Mouse (Mus musculus) CH12.LX (cell line): ENCODE measurements around the gene Hdac4. TPM values are rescaled to one million over a fixed set of nuclear protein-coding genes. Genes with fewer than 3 reads are reported as not detected.
A peak's percentile ranks its signal among the peaks of the same experiment; 100 is the strongest.

Source experiments
- DNase-seq: peaks from one replicate; pipeline ENCODE4 v3.0.0-alpha.2; 2013; ENCODE audit errors: extremely low read depth
- H3K27ac ChIP-seq: 2 replicates; pipeline ENCODE4 v1.5.1; 2012; ENCODE audit warnings: low read depth, mild to moderate bottlenecking, control low read depth, moderate library complexity; ENCODE audit not compliant: insufficient read depth
- H3K27me3 ChIP-seq: replicated peaks from 2 replicates; pipeline ENCODE3; 2012; ENCODE audit warnings: inconsistent platforms
- H3K36me3 ChIP-seq, 2 experiments: replicated peaks in 1 of 2; 2 replicates each; pipeline versions ENCODE3 to v1.6.1; 2012; ENCODE audit warnings: inconsistent platforms in 1 of 2, low read length in 1 of 2, mild to moderate bottlenecking in 1 of 2, mixed read lengths in 1 of 2, moderate library complexity in 1 of 2; ENCODE audit not compliant: control insufficient read depth in 1 of 2, insufficient read depth in 1 of 2
- H3K4me1 ChIP-seq, 2 experiments: 2 replicates each; pipeline ENCODE4 v1.6.1; 2012; ENCODE audit warnings: inconsistent platforms in 1 of 2, moderate library complexity in 1 of 2; ENCODE audit not compliant: insufficient read depth in 2 of 2, control insufficient read depth in 1 of 2
- H3K4me2 ChIP-seq: 2 replicates; pipeline ENCODE4 v1.6.1; 2012; ENCODE audit warnings: low read depth, mild to moderate bottlenecking, control low read depth; ENCODE audit not compliant: poor library complexity, insufficient read depth, severe bottlenecking
- H3K4me3 ChIP-seq, 3 experiments: fragments of 150-350 bp in 1 of 3; sonication (generic) in 1 of 3; replicated peaks in 1 of 3; 2 replicates each; pipeline versions ENCODE3 to v1.5.1; 2011 to 2012; ENCODE audit warnings: low read depth in 2 of 3, low read length in 2 of 3, mild to moderate bottlenecking in 2 of 3, moderate library complexity in 2 of 3, control low read depth in 1 of 3, improper control_type of control experiment in 1 of 3, inconsistent platforms in 1 of 3, mixed read lengths in 1 of 3; ENCODE audit not compliant: poor library complexity in 1 of 3
- H3K79me2 ChIP-seq: replicated peaks from 2 replicates; pipeline ENCODE4 v1.6.1; 2012; ENCODE audit warnings: mild to moderate bottlenecking, moderate library complexity; ENCODE audit not compliant: control insufficient read depth, poor library complexity, insufficient read depth, severe bottlenecking; ENCODE audit errors: extremely low read depth
- H3K9ac ChIP-seq: 2 replicates; pipeline ENCODE4 v1.6.1; 2012; ENCODE audit warnings: low read depth, mild to moderate bottlenecking, control low read depth, moderate library complexity; ENCODE audit not compliant: insufficient read depth
- H3K9me3 ChIP-seq: replicated peaks from 2 replicates; pipeline ENCODE3; 2012; ENCODE audit warnings: low read length, inconsistent platforms, mixed read lengths
- BHLHE40 ChIP-seq: IDR thresholded peaks from 2 replicates; pipeline ENCODE4 v1.6.1; 2011; ENCODE audit warnings: mild to moderate bottlenecking, low read depth, low read length, improper control_type of control experiment
- CHD1 ChIP-seq: IDR thresholded peaks from 2 replicates; pipeline ENCODE4 v1.6.1; 2012; ENCODE audit warnings: low read depth, low read length, improper control_type of control experiment, inconsistent platforms
- CHD2 ChIP-seq: IDR thresholded peaks from 2 replicates; pipeline ENCODE4 v1.6.1; 2011; ENCODE audit warnings: low read length, improper control_type of control experiment
- CTCF ChIP-seq, 2 experiments: IDR thresholded peaks in 1 of 2; conservative IDR thresholded peaks in 1 of 2; 2 replicates each; pipeline ENCODE4 v1.5.1; 2011 to 2012; ENCODE audit warnings: low read depth in 2 of 2, low read length in 2 of 2, improper control_type of control experiment in 1 of 2, inconsistent platforms in 1 of 2, mild to moderate bottlenecking in 1 of 2, moderate library complexity in 1 of 2
- E2F4 ChIP-seq: IDR thresholded peaks from 2 replicates; pipeline ENCODE4 v1.6.1; 2011; ENCODE audit warnings: low read depth, low read length, improper control_type of control experiment; ENCODE audit not compliant: insufficient replicate concordance
- ELF1 ChIP-seq: IDR thresholded peaks from 2 replicates; pipeline ENCODE4 v1.6.1; 2014; ENCODE audit warnings: low read depth, mild to moderate bottlenecking, inconsistent platforms, low read length, improper control_type of control experiment
- GABPA ChIP-seq: IDR thresholded peaks from 2 replicates; pipeline ENCODE4 v1.6.1; 2012; ENCODE audit warnings: low read depth, low read length, improper control_type of control experiment, inconsistent platforms; ENCODE audit not compliant: insufficient replicate concordance
- HCFC1 ChIP-seq: IDR thresholded peaks from 2 replicates; pipeline ENCODE4 v1.6.1; 2012; ENCODE audit warnings: low read depth, mild to moderate bottlenecking, inconsistent platforms, low read length, improper control_type of control experiment
- IRF4 ChIP-seq: IDR thresholded peaks from 2 replicates; pipeline ENCODE4 v1.6.1; 2014; ENCODE audit warnings: low read depth, mild to moderate bottlenecking, inconsistent platforms, low read length, improper control_type of control experiment
- JUN ChIP-seq: IDR thresholded peaks from 2 replicates; pipeline ENCODE4 v1.6.1; 2011; ENCODE audit warnings: low read depth, mild to moderate bottlenecking, low read length, improper control_type of control experiment, moderate library complexity; ENCODE audit not compliant: insufficient read depth
- KAT2A ChIP-seq: IDR thresholded peaks from 2 replicates; pipeline ENCODE4 v1.6.1; 2012; ENCODE audit warnings: low read length, improper control_type of control experiment, inconsistent platforms; ENCODE audit not compliant: insufficient replicate concordance
- MAZ ChIP-seq: IDR thresholded peaks from 2 replicates; pipeline ENCODE4 v1.6.1; 2012; ENCODE audit warnings: low read depth, mild to moderate bottlenecking, inconsistent platforms, low read length, improper control_type of control experiment, moderate library complexity
- MEF2A ChIP-seq: IDR thresholded peaks from 2 replicates; pipeline ENCODE4 v1.6.1; 2014; ENCODE audit warnings: low read depth, mild to moderate bottlenecking, inconsistent platforms, low read length, improper control_type of control experiment, borderline replicate concordance
- MYC ChIP-seq: IDR thresholded peaks from 2 replicates; pipeline ENCODE4 v1.6.1; 2011; ENCODE audit warnings: low read depth, mild to moderate bottlenecking, improper control_type of control experiment, low read length
- PAX5 ChIP-seq: IDR thresholded peaks from 2 replicates; pipeline ENCODE4 v1.6.1; 2012; ENCODE audit warnings: low read length, inconsistent platforms, mixed read lengths
- RCOR1 ChIP-seq: conservative IDR thresholded peaks from 2 replicates; pipeline ENCODE4 v1.6.1; 2012; ENCODE audit warnings: low read depth, mild to moderate bottlenecking, inconsistent platforms, low read length, improper control_type of control experiment
- SIN3A ChIP-seq: IDR thresholded peaks from 2 replicates; pipeline ENCODE4 v1.6.1; 2012; ENCODE audit warnings: low read length, improper control_type of control experiment, inconsistent platforms
- SMC3 ChIP-seq: IDR thresholded peaks from 2 replicates; pipeline ENCODE4 v1.6.1; 2011; ENCODE audit warnings: low read depth, low read length, improper control_type of control experiment
- USF1 ChIP-seq: IDR thresholded peaks from 2 replicates; pipeline ENCODE4 v1.6.1; 2014; ENCODE audit warnings: low read depth, mild to moderate bottlenecking, inconsistent platforms, low read length, improper control_type of control experiment
- USF2 ChIP-seq: conservative IDR thresholded peaks from 2 replicates; pipeline ENCODE4 v1.6.1; 2011; ENCODE audit warnings: low read depth, low read length, improper control_type of control experiment
- ZKSCAN1 ChIP-seq: IDR thresholded peaks from 2 replicates; pipeline ENCODE4 v1.6.1; 2012; ENCODE audit warnings: low read depth, inconsistent platforms, low read length, improper control_type of control experiment, borderline replicate concordance
- dilution Hi-C: fragments of 300-500 bp; cut with MboI; formaldehyde crosslinking; loops from 2 replicates; pipeline ENCODE4 v1.14.3; 2020; ENCODE audit warnings: low sequenced_read_pairs; ENCODE audit not compliant: extremely low pct_unique_long_range_greater_than_20kb, extremely low pct_ligation_motif_present
- in situ Hi-C: fragments of 300-500 bp; cut with MboI; formaldehyde crosslinking; loops from 3 replicates; pipeline ENCODE4 v1.14.3; 2019; ENCODE audit warnings: low sequenced_read_pairs, low pct_ligation_motif_present, low pct_unique_long_range_greater_than_20kb, mixed read lengths
- polyA plus RNA-seq: library from polyadenylated mRNA; unstranded; fragments of >175 nt; gene quantifications from 2 replicates; pipeline ENCODE4 v1.2.1, GENCODE M21; 2012; ENCODE audit warnings: low read depth; ENCODE audit not compliant: insufficient read length
- total RNA-seq, 2 experiments: library from RNA; depleted of rRNA; stranded (reverse); fragments of 300-350 nt in 1 of 2; fragments of >200 nt in 1 of 2; gene quantifications; 2 replicates each; pipeline ENCODE4 v1.2.3; 2012 to 2014

Gene Hdac4
- total and polyA plus RNA-seq, 3 experiments = 2.4 to 6.3 (median 4.3) TPM

DNA sequence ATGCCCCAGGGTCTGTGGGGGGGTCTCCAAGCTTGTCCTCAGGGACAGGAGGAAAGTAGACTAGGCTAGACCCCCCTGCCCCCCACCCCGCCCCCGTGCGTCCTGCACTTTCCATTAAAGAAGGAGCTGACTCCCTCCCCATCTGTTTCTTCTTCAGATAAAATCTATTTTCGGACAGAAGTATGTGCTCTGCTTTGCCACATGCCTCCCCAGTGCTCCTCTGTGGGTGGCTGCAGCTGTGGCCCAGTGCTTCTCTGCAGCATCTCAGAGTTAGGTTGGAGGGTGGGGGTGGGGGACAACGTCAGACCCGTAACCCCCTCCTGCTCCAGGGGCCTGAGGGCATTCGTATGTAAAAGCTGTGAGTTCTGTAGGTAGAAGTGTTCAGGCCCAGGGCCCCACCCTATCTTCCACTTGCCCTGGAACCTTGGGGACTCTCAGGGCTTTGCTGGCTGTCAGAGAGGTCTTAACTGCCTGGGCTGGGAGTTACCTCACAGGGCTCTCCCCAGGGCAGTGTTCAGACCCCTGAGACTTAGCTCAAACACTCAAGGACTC, 275.4 kb downstream of the Hdac4 start:
- H3K27me3 ChIP-seq = peaks cover 6% of the 10 kb centered on the region
- no peak for TF ChIP-seq RCOR1
- no peak for TF ChIP-seq ELF1
- no peak for TF ChIP-seq KAT2A
- TF ChIP-seq ZKSCAN1 = no peak
- TF ChIP-seq E2F4 = no peak
- no peak for TF ChIP-seq MEF2A
- TF ChIP-seq SMC3 = no peak
- no peak for TF ChIP-seq CHD1
- TF ChIP-seq USF2 = no peak
- no peak for TF ChIP-seq IRF4
- no peak for TF ChIP-seq PAX5
- no peak for TF ChIP-seq HCFC1
- TF ChIP-seq GABPA = no peak
- TF ChIP-seq JUN = no peak
- TF ChIP-seq MYC = no peak
- no peak for TF ChIP-seq CTCF (conservative IDR thresholded peaks at IDR 0.05 in 1 of 2, IDR thresholded peaks at IDR 0.05 in 1 of 2; ENCODE audit: low read depth in 2 of 2, low read length in 2 of 2)
- TF ChIP-seq CHD2 = no peak
- no peaks in the 10 kb centered on the region for H3K79me2 ChIP-seq
- DNase-seq = peak; percentile 20
- no peak overlapping the region for H3K9ac ChIP-seq
- no peak overlapping the region for H3K4me2 ChIP-seq
- dilution Hi-C loops (no loop called here), in situ Hi-C loops (no loop called here)
- no peaks in the 10 kb centered on the region for H3K9me3 ChIP-seq
- H3K27ac ChIP-seq = no peak overlapping the region
- peaks cover 0 to 10% of the 10 kb centered on the region in 2 experiments; a peak in 1 of 4 replicates for H3K4me1 ChIP-seq
- no peak overlapping the region for H3K4me3 ChIP-seq
- H3K36me3 ChIP-seq = no peaks in the 10 kb centered on the region

DNA sequence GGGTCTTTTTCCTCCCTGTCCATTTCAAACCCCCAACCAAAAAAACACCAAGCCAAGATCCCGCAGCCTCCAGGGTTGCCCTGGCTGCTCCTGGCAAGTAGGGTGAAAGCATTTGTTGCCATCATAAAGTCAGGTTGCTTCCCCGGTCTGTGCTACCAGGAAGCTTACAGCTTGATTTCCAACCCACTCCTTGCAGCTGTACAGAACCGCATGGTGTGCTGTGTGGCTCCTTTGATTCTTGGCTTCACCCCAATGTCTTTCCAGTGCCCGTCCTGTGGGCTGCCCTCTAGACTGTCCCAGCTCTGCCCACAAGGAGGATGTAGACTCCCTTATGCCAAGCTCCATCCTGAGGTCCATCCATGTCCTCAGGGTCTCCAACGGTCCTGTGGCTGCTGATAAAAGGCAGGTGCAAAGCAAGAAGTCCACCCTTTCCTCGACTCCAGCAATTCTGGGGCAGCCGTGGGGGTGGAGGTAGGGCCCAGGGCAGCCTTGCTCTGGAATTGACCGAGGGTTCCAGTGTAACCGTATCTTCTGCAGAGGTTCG, 277.2 kb downstream of the Hdac4 start:
- no peak for TF ChIP-seq USF1
- TF ChIP-seq PAX5 = no peak
- no peak for TF ChIP-seq MAZ
- no peak for TF ChIP-seq BHLHE40
- no peak for TF ChIP-seq SIN3A
- no peak for TF ChIP-seq CTCF (conservative IDR thresholded peaks at IDR 0.05 in 1 of 2, IDR thresholded peaks at IDR 0.05 in 1 of 2; ENCODE audit: low read depth in 2 of 2, low read length in 2 of 2)
- Histone ChIP-seq H3K4me3 (no peak overlapping the region), H3K4me1 (peaks cover 0 to 10% of the 10 kb centered on the region in 2 experiments; a peak in 1 of 4 replicates), H3K9me3 (no peaks in the 10 kb centered on the region), H3K9ac (no peak overlapping the region), H3K79me2 (no peaks in the 10 kb centered on the region), H3K27ac (no peak overlapping the region), H3K4me2 (no peak overlapping the region), H3K36me3 (no peaks in the 10 kb centered on the region), H3K27me3 (peaks cover 6% of the 10 kb centered on the region)
- no peak for DNase-seq
- in situ Hi-C loops = loop anchor here (10.0 kb wide), 1 partner anchor 686 kb away; the partner anchor contains the start of gene Olfr1410
- dilution Hi-C loops = no loop called here
